Mouse (Mus musculus) hindbrain, embryonic 10.5 days (tissue): ENCODE measurements around the gene Vpreb3. TPM values are rescaled to one million over a fixed set of nuclear protein-coding genes. Genes with fewer than 3 reads are reported as not detected.

Source experiments
- DNase-seq: peaks from one replicate; pipeline ENCODE4 v3.0.0-alpha.2; 2017; ENCODE audit warnings: low spot score
- H3K27ac ChIP-seq: fragments of 300-500 bp; sonication (generic); 2 replicates; pipeline ENCODE4 v1.5.1; 2016; ENCODE audit warnings: mild to moderate bottlenecking, moderate library complexity
- H3K27me3 ChIP-seq: fragments of 300-500 bp; sonication (generic); 2 replicates; pipeline ENCODE4 v1.6.1; 2016; ENCODE audit warnings: mild to moderate bottlenecking; ENCODE audit not compliant: poor library complexity, insufficient read depth, severe bottlenecking
- H3K36me3 ChIP-seq: fragments of 300-500 bp; sonication (generic); 2 replicates; pipeline ENCODE4 v1.6.1; 2016; ENCODE audit warnings: mild to moderate bottlenecking, moderate library complexity
- H3K4me1 ChIP-seq: fragments of 300-500 bp; sonication (generic); replicated peaks from 2 replicates; pipeline ENCODE4 v1.6.1; 2016; ENCODE audit warnings: mild to moderate bottlenecking
- H3K4me3 ChIP-seq: fragments of 300-500 bp; sonication (generic); 2 replicates; pipeline ENCODE4 v1.5.1; 2016; ENCODE audit warnings: mild to moderate bottlenecking, moderate library complexity
- H3K9me3 ChIP-seq: fragments of 300-500 bp; sonication (generic); 2 replicates; pipeline ENCODE4 v1.6.1; 2016; ENCODE audit warnings: mild to moderate bottlenecking, moderate library complexity
- WGBS: fragments of 180-500 bp; shearing (Covaris S2); methylation state at CpG from one replicate; pipeline ENCODE4 v1.1.7; 2016; 5-methylcytosine and 5-hydroxymethylcytosine counted together
- polyA plus RNA-seq: library from polyadenylated mRNA; unstranded; fragments of >200 nt; fragmentation: Nextera tagmentation; extraction: Ambion mirVana; gene quantifications from 2 replicates; pipeline ENCODE4 v1.2.1, GENCODE M21; 2016

The Vpreb3 gene
- polyA plus RNA-seq, 1 experiment from 2014 or later: 0.61 TPM

GRCm38 (mm10) chr10:75949053-75950045, 6.5 kb downstream of the Vpreb3 start:
- H3K27me3 ChIP-seq: peaks cover 34% of the 10 kb centered on the region
- WGBS: 82% methylated on average over 22 of the region's 22 CpGs
- no peak for DNase-seq
- H3K27ac ChIP-seq: no peak overlapping the region
- H3K9me3 ChIP-seq: no peaks in the 10 kb centered on the region
- H3K4me1 ChIP-seq: peaks cover 24% of the 10 kb centered on the region
- no peak overlapping the region for H3K4me3 ChIP-seq
- no peaks in the 10 kb centered on the region for H3K36me3 ChIP-seq

- WGBS: 2% methylated on average over 23 of the region's 23 CpGs
- peak overlapping the region; percentile 56 for H3K4me3 ChIP-seq
- DNase-seq: peak; percentile 48
- no peaks in the 10 kb centered on the region for H3K9me3 ChIP-seq
- no peaks in the 10 kb centered on the region for H3K36me3 ChIP-seq
- peaks cover 36% of the 10 kb centered on the region for H3K27me3 ChIP-seq
- H3K4me1 ChIP-seq: peaks cover 26% of the 10 kb centered on the region
- peak overlapping the region; percentile 75 for H3K27ac ChIP-seq
Observed at GRCm38 (mm10) chr10:75950791-75951210, 7.9 kb downstream of the Vpreb3 start.

- DNase-seq: no peak
- H3K27me3 ChIP-seq: peaks cover 36% of the 10 kb centered on the region
- peaks cover 26% of the 10 kb centered on the region for H3K4me1 ChIP-seq
- no peaks in the 10 kb centered on the region for H3K36me3 ChIP-seq
- peak overlapping the region; percentile 56 for H3K4me3 ChIP-seq
- WGBS: 5% methylated on average over 13 of the region's 13 CpGs
- H3K9me3 ChIP-seq: no peaks in the 10 kb centered on the region
- H3K27ac ChIP-seq: peak overlapping the region; percentile 75; the same call in 1 of the 2 replicates
Observed at GRCm38 (mm10) chr10:75951424-75952050, 8.7 kb downstream of the Vpreb3 start.

- Histone ChIP-seq H3K4me3 (peak within 1 kb of the TSS; percentile 38), H3K9me3 (no peaks in the 10 kb centered on the region), H3K27me3 (peaks cover 17% of the 10 kb centered on the region), H3K27ac (0 out of 2 replicates have a peak within 1 kb of the TSS, but pooled peaks have one; percentile 53), H3K36me3 (no peaks in the 10 kb centered on the region), H3K4me1 (peaks cover 31% of the 10 kb centered on the region)
- no peak for DNase-seq
- WGBS: 27% methylated on average over 20 of the region's 20 CpGs
Observed at GRCm38 (mm10) chr10:75954381-75954811, 11.5 kb downstream of the Vpreb3 start, which contains the start of gene Gm5134. Gm5134 (plus strand) TSS chr10:75954514.

GRCm38 (mm10) chr10:75973846-75974245, 31.0 kb downstream of the Vpreb3 start:
- H3K9me3 ChIP-seq: no peaks in the 10 kb centered on the region
- H3K27ac ChIP-seq: no peak overlapping the region
- no peak overlapping the region for H3K4me3 ChIP-seq
- 88% methylated on average over 10 of the region's 10 CpGs for WGBS
- no peak for DNase-seq
- no peaks in the 10 kb centered on the region for H3K36me3 ChIP-seq
- H3K27me3 ChIP-seq: no peaks in the 10 kb centered on the region
- peaks cover 7% of the 10 kb centered on the region; the same call in 1 of the 2 replicates for H3K4me1 ChIP-seq

- no peak for DNase-seq
Observed at GRCm38 (mm10) chr10:75975216-75975615, 32.4 kb downstream of the Vpreb3 start.

GRCm38 (mm10) chr10:75978119-75978834, 35.4 kb downstream of the Vpreb3 start:
- DNase-seq: no peak
- H3K36me3 ChIP-seq: no peaks in the 10 kb centered on the region
- peaks cover 7% of the 10 kb centered on the region; the same call in 1 of the 2 replicates for H3K4me1 ChIP-seq
- H3K27me3 ChIP-seq: no peaks in the 10 kb centered on the region
- no peaks in the 10 kb centered on the region for H3K9me3 ChIP-seq
- no peak overlapping the region for H3K4me3 ChIP-seq
- no peak overlapping the region for H3K27ac ChIP-seq
- 45% methylated on average over 10 of the region's 10 CpGs for WGBS

More at GRCm38 (mm10) chr10:75975216-75975615, 32.4 kb downstream of the Vpreb3 start:
- Histone ChIP-seq H3K36me3 (no peaks in the 10 kb centered on the region), H3K4me1 (peaks cover 7% of the 10 kb centered on the region; the same call in 1 of the 2 replicates), H3K9me3 (no peaks in the 10 kb centered on the region), H3K27me3 (no peaks in the 10 kb centered on the region), H3K27ac (no peak overlapping the region), H3K4me3 (no peak overlapping the region)
- WGBS: 75% methylated on average over 5 of the region's 5 CpGs

GRCm38 (mm10) chr10:75978835-75979157, 35.9 kb downstream of the Vpreb3 start:
- Histone ChIP-seq H3K4me1 (peaks cover 7% of the 10 kb centered on the region; the same call in 1 of the 2 replicates), H3K9me3 (no peaks in the 10 kb centered on the region), H3K27me3 (no peaks in the 10 kb centered on the region), H3K4me3 (no peak overlapping the region), H3K27ac (no peak overlapping the region), H3K36me3 (no peaks in the 10 kb centered on the region)
- WGBS: 89% methylated on average over 5 of the region's 5 CpGs
- DNase-seq: no peak

GRCm38 (mm10) chr10:75979432-75979831, 36.6 kb downstream of the Vpreb3 start:
- Histone ChIP-seq H3K27me3 (no peaks in the 10 kb centered on the region), H3K27ac (no peak overlapping the region), H3K9me3 (no peaks in the 10 kb centered on the region), H3K4me3 (no peak overlapping the region), H3K4me1 (peaks cover 7% of the 10 kb centered on the region; the same call in 1 of the 2 replicates), H3K36me3 (no peaks in the 10 kb centered on the region)
- 89% methylated on average over 3 of the region's 3 CpGs for WGBS
- no peak for DNase-seq

- Histone ChIP-seq H3K4me3 (no peak overlapping the region), H3K36me3 (no peaks in the 10 kb centered on the region), H3K4me1 (no peaks in the 10 kb centered on the region), H3K27ac (no peak overlapping the region), H3K9me3 (no peaks in the 10 kb centered on the region), H3K27me3 (no peaks in the 10 kb centered on the region)
- WGBS: 77% methylated on average over 4 of the region's 4 CpGs
- no peak for DNase-seq
Observed at GRCm38 (mm10) chr10:75990430-75991042, 47.7 kb downstream of the Vpreb3 start.

GRCm38 (mm10) chr10:75993616-75994240, 50.9 kb downstream of the Vpreb3 start:
- no peaks in the 10 kb centered on the region for H3K4me1 ChIP-seq
- no peak overlapping the region for H3K27ac ChIP-seq
- H3K4me3 ChIP-seq: no peak overlapping the region
- no peaks in the 10 kb centered on the region for H3K9me3 ChIP-seq
- no peaks in the 10 kb centered on the region for H3K36me3 ChIP-seq
- 89% methylated on average over 15 of the region's 15 CpGs for WGBS
- H3K27me3 ChIP-seq: no peaks in the 10 kb centered on the region
- DNase-seq: no peak
